Mouse (Mus musculus): ENCODE data around the gene Ralgapa2. TPM values are rescaled to one million over a fixed set of nuclear protein-coding genes. Genes with fewer than 3 reads are reported as not detected.

The Ralgapa2 gene
- total RNA-seq, 2 experiments from 2014 or later = 7.0 to 8.2 TPM

GRCm38 (mm10) chr2:146261146-146261545, 251.0 kb downstream of the Ralgapa2 start:
- DNase-seq (ENCODE audit: low spot score in 2 of 2) = no peak

GRCm38 (mm10) chr2:146259787-146260560, 252.2 kb downstream of the Ralgapa2 start:
- DNase-seq (ENCODE audit: low spot score in 2 of 2) = no peak

- DNase-seq (ENCODE audit: low spot score in 2 of 2) = no peak
Observed at GRCm38 (mm10) chr2:146258736-146259469, 253.2 kb downstream of the Ralgapa2 start.

GRCm38 (mm10) chr2:146257609-146258008, 254.5 kb downstream of the Ralgapa2 start:
- DNase-seq (ENCODE audit: low spot score in 2 of 2) = no peak

- DNase-seq (ENCODE audit: low spot score in 2 of 2) = no peak
Observed at GRCm38 (mm10) chr2:146257037-146257436, 255.1 kb downstream of the Ralgapa2 start.

GRCm38 (mm10) chr2:146256321-146256875, 255.7 kb downstream of the Ralgapa2 start:
- DNase-seq (ENCODE audit: low spot score in 2 of 2) = peak in 1 of 2 experiments; percentile 17

GRCm38 (mm10) chr2:146255636-146256035, 256.5 kb downstream of the Ralgapa2 start:
- DNase-seq (ENCODE audit: low spot score in 2 of 2) = no peak

GRCm38 (mm10) chr2:146254387-146254786, 257.8 kb downstream of the Ralgapa2 start:
- DNase-seq (ENCODE audit: low spot score in 2 of 2) = no peak

- no peak for DNase-seq (ENCODE audit: low spot score in 2 of 2)
Observed at GRCm38 (mm10) chr2:146250236-146250904, 261.8 kb downstream of the Ralgapa2 start.

- DNase-seq (ENCODE audit: low spot score in 2 of 2) = no peak
Observed at GRCm38 (mm10) chr2:146249033-146249432, 263.1 kb downstream of the Ralgapa2 start.

GRCm38 (mm10) chr2:146247576-146247975, 264.6 kb downstream of the Ralgapa2 start:
- no peak for DNase-seq (ENCODE audit: low spot score in 2 of 2)

GRCm38 (mm10) chr2:146246409-146247075, 265.6 kb downstream of the Ralgapa2 start:
- no peak for DNase-seq (ENCODE audit: low spot score in 2 of 2)

- DNase-seq (ENCODE audit: low spot score in 2 of 2) = no peak
Observed at GRCm38 (mm10) chr2:146245401-146245800, 266.7 kb downstream of the Ralgapa2 start.

GRCm38 (mm10) chr2:146244049-146244448, 268.1 kb downstream of the Ralgapa2 start:
- DNase-seq (ENCODE audit: low spot score in 2 of 2) = no peak

- no peak for DNase-seq (ENCODE audit: low spot score in 2 of 2)
Observed at GRCm38 (mm10) chr2:146239196-146239747, 272.9 kb downstream of the Ralgapa2 start.

- DNase-seq (ENCODE audit: low spot score in 2 of 2) = no peak
Observed at GRCm38 (mm10) chr2:146231485-146231884, 280.7 kb downstream of the Ralgapa2 start.

- no peak for DNase-seq (ENCODE audit: low spot score in 2 of 2)
Observed at GRCm38 (mm10) chr2:146228435-146228834, 283.7 kb downstream of the Ralgapa2 start.

GRCm38 (mm10) chr2:146227646-146228045, 284.5 kb downstream of the Ralgapa2 start:
- DNase-seq (ENCODE audit: low spot score in 2 of 2) = no peak

GRCm38 (mm10) chr2:146226484-146226883, 285.7 kb downstream of the Ralgapa2 start:
- DNase-seq (ENCODE audit: low spot score in 2 of 2) = peak; percentile 21 to 36

- DNase-seq (ENCODE audit: low spot score in 2 of 2) = no peak
Observed at GRCm38 (mm10) chr2:146225818-146226217, 286.3 kb downstream of the Ralgapa2 start.

- no peak for DNase-seq (ENCODE audit: low spot score in 2 of 2)
Observed at GRCm38 (mm10) chr2:146224141-146224540, 288.0 kb downstream of the Ralgapa2 start.

Data from gastrocnemius, postnatal 4 days (tissue).